Mouse (Mus musculus): ENCODE measurements around the gene Kif3c.

The Kif3c gene

DNA sequence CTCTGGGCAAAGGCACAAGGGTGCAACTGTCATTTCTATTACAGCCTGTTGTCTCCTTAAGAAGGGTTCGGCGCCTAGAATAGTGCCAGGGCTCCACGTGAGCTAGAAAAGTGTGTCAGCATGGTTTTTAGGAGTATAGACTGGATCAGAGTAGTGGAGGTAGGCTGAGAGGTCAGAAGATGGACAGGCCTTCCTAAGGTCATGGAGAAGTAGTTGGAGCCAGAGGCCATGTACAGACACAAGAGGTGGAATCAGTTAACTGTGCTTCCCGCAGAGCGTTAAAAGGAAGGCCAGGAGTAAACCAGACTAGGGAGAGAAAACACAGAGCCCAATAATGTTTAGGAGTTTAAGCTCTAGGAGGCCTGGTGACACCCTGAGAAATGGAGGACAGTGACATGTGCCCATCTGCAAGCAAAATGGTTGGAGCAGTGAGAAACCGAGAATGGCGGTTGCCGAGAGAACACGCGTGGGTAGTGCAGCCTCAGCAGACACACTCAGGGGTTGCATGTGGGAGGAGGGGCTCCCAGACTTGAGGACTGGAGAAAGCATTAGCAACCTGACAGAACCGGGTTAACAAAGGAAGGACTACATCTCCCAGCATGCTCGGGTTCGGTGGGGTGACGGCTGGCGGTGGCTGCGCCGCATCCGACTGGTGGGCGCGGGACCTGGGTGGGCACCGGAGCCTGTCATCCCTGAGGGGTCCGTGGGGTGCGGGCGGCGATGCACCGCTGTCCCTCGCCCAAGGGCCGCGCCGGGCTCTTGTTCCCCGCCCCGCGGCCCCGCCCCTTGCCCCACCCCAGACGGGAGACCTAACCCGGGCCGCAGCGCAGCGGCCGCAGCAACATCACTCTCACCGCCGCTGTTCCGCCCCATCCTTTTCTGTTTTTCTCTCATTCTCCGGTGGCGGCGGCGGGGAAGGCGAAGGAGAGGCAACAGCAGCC lies at the start of gene Kif3c:
Kif3c (plus strand) TSS at position 625 of the 941 bp plus-strand sequence.
- DNase-seq = peak; percentile 84

DNA sequence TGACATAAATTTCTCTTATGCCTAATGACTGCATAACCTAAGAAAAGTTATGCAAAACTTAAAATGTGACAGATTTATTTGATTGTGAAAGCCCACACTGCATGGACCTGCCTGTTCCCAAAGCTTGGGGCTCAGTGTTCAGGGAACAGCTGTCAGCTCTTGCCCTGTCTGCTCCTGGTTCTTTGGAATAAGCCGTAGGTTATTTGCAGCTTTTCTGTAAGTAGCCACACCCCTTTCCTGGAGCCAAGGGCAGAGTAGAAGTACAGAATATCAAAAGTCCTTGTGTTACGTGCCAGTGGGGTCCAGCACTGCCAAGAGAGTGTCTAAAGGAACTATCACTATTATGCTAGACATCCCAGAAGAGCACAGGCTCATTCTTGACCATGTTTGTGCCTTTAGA lies 48.8 kb upstream of the Kif3c start:
- no peak for DNase-seq

DNA sequence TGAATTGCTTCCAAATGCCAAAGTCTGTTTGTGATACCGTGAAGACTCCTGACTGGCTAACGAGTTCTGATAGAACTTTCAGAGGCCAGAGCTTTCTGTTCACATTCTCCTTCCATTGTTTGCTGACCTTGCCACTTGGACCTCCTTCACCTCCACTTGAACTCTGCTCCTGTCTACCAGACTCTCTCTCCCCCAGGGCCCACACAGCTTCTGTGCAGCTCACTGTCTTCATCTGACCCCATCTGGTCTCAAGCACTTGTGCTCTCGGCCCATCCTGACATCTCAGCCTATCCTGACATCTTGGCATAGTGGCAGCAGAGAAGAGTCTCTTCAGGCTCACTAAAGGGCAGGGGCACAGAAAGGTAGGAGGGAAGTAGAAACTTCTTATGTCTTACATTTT lies 48.0 kb upstream of the Kif3c start:
- DNase-seq = no peak

DNA sequence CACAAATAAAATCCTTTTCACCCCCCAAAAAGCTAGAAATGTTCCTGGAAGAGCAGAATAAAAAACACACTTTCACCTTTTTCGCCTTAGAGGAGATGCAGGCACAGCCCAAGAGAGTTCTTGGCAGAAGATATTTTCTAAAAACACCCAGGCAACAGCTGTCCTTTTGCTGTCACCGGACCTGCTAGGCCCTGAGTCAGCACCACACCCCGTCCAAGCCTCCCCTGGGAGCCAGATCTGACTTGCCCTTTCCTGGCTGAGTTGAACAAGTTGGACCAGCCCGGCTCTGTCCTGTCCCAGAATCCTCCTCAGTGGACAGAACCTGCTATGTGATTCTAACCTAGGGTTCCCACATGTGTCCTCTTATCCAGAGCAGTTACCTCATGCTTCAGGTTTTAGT lies 45.6 kb upstream of the Kif3c start:
- DNase-seq = no peak

DNA sequence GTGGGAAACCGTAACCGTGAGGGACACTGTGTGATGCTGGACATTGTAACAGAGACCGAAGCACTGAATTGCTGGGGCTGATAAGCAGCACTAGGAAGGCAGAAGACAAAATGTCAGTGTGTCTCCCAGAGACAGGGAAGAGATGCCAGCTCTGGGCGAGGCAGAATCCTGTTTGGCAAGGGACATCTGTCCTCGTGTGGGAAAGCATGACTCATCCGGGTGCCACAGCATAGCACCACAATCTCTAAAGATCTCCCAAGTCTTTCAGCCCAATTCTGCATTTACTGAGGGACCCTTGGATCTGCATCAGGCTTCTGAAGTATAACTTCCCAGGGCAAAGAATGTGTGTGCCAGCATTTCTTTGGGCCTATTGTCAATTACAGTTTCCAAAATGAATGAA lies 41.7 kb upstream of the Kif3c start:
- no peak for DNase-seq

DNA sequence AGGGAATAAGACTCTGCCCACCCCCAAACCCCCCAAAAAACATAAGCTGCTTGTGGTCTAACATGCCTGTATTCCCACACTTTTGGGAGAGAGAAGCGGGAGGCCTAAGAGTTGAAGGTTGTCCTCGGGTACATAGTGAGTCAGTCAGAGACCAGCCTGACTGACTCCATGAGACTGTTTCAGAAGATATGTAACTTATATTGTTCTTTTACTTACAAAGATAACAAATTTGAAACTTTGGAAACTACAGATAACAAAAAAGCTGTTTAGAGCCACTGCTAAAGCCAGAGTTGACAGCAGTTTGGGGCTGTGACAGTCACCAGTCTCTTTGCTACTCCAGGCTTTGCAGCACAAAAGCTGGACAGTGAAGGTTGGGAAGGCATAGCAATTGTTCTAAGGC lies 39.7 kb upstream of the Kif3c start:
- no peak for DNase-seq

DNA sequence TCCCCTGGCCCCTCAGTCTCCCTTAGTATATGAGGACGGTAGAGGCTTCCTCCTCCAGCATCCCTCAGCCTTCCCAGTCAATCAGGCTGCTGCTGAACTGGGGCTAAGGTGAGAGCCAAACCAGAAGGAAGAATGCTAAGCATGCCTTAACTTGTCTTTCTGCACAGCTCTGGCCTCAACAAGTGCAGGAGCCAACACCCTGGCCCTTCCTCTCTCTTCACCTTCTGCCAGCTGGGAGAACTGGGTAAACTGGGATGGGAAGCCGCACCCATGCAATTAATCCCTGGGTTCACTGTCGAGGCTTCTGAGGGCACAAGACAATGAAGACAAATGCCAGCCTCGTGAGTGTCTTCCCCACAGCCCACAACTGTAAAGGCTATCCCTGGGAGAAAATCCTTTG lies 35.3 kb upstream of the Kif3c start:
- no peak for DNase-seq

DNA sequence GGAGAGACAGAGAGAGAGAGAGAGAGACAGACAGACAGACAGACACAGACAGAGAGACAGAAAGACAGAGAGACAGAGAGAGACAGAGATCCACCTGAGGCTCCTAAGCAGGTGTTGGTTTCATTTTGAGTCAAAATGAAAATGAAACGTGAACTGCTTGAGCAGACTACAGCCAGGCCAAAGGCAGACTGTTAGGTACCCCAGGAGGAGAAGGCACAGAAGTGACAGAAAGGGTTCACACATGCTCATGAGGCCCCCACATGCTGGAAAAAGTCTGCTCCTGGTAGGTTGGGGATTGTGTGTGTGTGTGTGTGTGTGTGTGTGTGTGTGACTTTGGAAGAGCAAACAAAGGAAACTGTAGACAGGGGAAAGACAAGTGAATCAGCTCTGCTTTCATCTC lies 26.0 kb upstream of the Kif3c start:
- DNase-seq = no peak

DNA sequence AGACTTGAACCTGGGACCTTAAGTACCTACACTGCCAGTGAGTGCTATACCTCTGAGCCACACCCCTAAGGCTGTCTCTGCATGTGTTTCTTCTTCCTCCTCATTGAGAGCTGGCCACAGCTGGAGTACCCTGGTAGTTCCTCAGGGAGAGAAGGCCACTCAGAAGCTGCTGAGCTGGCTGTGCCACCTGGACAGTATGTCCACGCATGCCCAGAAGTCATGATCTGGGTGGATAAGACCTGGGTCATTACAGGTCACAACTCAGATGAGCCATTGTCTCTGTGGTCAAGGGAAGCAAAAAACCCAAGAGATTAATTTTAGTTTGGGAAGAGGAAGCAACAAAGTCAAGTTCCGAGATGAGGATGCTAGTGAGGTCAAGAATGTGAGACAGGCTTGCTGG lies 20.8 kb upstream of the Kif3c start:
- DNase-seq = no peak

DNA sequence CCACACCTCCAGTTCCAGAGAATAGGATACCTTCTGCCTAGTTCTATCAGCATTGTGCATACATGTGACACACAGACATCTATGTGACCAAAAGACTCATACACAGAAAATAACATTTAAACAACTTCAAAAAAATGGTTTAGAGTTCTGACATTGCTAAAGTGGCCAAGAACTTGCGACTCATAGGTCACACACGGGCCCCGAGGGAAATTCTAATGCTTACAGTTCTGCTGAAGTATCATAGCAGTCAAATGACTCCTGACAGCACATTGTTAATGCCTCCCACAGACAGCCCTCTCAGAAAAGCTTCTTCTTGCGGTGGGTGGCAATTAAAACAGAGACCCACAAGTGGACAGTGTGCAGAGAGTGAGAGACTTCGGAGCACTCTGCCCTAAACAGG lies 19.9 kb upstream of the Kif3c start:
- no peak for DNase-seq

DNA sequence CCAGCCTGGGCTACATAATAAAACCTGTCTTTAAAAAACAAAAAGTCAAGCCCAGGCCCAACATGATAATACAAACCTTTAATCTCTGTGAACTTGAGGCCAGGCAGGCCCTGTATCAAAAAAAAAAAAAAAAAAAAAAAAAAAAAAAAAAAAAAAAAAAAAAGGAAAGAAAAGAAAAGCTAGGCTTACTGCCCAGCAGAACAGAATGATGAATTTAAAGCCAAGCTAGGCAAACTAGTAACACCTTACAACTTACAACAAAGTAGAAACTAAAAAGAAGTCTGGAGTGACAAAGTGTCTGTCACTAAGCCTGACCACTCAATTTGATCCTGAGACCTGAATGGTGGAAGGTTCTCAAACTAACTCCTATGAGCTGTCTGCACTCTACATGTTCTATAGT lies 17.2 kb upstream of the Kif3c start:
- no peak for DNase-seq

DNA sequence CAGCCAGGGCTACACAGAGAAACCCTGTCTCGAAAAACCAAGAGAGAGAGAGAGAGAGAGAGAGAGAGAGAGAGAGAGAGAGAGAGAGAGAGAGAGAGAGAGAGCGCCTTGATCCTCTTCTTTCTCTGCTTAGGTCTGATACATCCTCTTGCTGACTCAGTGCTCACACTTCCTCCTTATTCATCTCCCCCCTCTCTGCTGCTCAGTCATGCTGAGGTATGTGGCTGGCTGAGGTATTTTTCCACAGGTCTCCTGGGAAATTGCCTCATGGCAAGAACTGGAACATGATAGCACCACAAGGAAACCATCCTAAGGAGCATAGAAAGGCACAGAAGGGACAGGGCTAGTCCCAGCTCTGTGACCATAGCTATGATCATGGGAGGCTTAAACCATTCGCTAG lies 15.5 kb upstream of the Kif3c start:
- DNase-seq = no peak

DNA sequence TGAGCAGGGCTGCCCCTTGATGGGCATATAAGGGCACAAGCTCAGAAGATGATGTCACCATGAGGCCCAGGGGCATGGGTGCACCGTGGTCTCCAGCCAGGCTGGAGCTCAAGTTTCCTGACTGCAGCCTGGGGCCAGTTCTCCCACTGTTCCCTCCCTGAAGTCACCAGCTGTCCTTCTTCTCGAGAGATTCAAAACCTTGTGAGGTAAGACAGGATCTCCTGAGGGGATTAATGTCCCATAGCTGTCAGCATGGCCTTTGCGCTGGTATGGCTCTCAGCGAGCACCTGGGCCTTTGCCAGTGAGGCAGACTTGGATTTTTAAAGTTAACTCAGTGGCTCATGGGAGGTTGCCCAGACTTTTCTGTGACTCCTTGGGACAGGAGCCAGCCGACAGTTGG lies 14.8 kb upstream of the Kif3c start:
- DNase-seq = no peak

DNA sequence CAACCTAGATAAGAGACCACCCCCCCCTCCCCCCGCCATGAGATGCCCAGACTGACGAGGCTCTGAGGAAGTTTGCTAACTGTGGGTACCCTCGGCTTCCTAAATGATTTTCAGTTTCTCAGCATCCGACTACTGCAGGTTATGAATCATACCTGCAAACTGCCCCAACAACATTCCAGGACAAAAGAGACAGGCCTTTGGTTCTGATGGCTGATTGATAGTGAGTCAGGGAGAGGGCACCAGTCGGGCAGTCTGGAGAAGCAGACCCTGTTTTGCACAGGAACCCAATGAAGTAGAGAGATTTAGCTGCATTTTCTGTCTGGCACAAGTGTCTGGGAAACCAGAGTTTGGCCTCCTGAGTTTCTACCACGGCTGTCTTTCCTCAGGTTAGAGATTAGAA lies 12.7 kb upstream of the Kif3c start:
- no peak for DNase-seq

DNA sequence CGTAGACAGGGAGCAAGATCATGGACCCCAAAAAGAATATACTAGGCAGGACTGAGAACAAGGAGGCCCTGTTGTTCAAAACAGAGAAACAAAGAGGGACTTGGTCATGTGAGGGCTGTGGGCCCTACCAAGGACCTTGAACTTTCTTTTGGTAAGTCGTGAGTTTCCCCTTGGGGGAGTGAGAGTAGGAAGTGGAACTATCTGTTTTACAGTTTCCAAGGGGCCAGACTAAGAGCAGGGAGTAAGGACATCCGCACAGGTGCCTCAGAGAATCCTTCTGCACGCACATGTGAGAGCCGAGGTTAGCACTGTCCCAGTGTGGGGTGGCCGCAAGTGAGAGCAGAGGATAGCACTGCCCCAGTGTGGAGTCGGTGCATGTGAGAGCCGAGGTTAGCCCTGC lies 9.9 kb upstream of the Kif3c start:
- no peak for DNase-seq

DNA sequence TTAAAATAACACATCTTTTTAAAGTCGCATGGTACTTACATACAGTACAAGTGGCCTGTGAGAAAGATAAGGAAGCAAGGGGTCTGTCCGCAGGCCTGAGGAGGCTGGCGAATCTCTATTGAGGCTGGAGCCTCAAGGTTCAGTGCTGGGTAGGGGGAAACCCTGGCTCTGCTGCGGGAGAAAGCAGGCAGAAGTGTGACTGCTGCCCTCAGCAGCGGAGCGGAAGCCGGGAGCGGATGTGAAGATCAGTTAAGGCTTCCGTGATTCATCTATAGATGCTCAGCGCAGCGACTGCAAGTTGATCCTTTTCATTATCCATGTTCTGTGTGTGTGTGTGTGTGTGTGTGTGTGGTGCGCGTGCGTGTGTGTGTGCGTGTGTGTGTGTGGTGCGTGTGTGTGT lies 8.1 kb upstream of the Kif3c start:
- no peak for DNase-seq

DNA sequence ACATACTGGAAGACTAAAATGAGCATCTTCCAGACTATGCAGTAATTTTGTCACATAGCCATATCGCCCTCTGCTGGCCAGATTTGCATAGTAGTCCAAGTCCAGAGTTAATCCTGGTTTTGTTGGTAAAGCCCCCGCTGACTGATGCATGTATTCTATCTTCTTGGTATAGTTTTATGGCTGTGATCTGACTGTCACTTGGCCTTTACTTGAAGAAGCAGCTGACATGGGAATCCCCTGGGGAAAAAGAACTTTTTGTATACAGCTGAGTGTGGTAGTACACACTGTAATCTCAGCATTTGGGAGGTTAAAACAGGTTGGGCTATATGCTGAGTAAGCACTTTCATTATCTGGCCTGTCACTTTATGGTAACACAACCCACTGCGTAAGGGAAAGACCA lies 5.6 kb upstream of the Kif3c start:
- peak; percentile 82 for DNase-seq

DNA sequence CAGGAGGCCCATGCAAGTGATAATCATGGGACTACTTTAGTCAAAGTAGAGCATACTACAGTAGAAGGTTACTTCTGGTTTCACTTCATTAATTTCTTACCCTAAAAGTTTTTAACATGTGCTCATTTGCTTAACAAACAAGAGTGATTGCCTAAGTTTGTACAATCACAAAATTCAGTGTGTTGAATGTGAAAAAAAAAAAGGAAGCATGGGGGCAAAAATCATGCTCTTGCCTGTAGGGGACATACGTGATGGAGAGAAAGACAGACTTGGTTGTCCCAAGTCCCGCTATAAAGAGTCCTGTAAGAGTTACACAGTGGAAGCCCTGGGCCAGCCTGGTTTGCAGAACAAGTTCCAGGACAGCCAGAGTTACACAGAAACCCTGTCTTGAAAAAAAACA lies 4.9 kb upstream of the Kif3c start:
- peak; percentile 3 for DNase-seq

DNA sequence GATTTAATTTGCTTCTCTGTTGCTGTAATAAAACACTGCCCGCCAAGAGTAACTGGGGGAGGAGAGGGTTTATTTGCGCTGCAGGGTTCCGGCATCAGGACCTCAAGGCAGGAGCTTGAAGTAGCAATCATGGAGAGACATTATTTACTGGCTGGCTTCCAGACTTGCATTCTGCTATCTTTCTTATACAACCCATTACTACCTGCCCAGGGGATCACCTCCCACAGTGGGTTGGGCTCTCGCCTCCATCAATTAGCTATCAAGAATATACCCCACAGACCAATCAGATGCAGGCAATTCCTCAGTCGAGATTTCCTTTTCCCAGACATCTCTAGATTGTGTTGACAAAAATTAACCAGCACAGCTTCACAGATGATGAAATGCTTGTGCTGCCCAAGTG lies 856 bp upstream of the Kif3c start:
- peak; percentile 67 for DNase-seq

DNA sequence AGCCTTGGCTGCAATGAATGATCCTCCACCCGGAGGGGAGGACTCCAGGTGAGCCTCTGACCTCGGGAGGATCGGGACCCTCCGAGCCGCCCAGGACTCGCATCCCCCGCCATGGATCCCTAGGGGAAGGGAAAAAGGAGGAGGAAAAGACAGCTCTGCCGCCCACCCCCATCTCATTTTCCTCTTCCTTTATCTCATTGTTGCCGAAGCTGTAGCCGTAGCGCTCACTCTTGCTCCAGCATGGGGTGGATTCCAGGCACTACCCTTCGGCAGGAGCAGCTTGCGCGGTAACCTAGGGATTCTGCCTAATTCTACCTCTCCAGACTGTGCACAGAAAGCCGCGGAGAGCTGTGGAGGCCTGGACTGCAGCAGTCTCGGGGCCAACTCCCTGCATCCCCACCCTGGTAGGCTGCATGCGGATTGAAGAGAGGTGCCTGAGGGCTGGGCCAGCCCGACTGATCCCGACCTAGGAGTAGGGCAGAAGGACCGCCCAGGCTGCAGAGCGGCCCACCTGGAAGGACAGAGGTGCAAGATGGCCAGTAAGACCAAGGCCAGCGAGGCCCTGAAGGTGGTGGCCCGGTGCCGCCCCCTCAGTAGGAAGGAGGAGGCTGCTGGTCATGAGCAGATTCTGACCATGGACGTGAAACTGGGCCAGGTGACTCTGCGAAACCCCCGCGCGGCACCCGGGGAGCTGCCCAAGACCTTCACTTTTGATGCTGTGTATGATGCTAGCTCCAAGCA lies 687 bp downstream of the Kif3c start:
- DNase-seq = peak; percentile 65

DNA sequence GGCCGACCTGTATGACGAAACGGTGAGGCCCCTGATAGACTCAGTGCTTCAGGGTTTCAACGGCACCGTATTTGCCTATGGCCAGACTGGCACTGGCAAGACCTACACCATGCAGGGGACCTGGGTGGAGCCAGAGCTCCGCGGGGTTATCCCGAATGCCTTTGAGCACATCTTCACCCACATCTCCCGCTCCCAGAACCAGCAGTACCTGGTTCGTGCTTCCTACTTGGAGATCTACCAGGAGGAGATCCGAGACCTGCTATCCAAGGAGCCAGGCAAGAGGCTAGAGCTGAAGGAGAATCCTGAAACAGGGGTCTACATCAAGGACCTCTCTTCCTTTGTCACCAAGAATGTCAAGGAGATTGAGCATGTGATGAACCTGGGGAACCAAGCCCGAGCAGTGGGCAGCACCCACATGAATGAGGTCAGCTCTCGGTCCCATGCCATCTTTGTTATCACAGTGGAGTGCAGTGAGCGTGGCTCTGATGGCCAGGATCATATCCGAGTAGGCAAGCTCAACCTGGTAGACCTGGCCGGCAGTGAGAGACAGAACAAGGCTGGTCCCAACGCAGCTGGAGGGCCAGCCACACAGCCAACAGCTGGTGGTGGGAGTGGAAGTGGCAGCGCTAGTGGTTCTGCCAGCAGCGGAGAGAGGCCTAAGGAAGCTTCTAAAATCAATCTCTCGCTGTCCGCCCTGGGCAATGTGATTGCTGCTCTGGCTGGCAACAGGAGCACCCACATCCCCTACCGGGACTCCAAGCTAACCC lies 1.4 kb downstream of the Kif3c start:
- DNase-seq = no peak

DNA sequence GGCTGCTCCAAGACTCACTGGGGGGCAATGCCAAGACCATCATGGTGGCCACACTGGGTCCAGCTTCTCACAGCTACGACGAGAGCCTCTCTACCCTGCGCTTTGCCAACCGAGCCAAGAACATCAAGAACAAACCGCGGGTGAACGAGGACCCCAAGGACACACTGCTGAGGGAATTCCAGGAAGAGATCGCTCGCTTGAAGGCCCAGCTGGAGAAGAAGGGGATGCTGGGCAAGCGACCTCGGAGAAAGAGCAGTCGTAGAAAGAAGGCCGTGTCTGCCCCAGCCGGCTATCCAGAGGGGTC lies 2.0 kb downstream of the Kif3c start:
- DNase-seq = peak; percentile 43

DNA sequence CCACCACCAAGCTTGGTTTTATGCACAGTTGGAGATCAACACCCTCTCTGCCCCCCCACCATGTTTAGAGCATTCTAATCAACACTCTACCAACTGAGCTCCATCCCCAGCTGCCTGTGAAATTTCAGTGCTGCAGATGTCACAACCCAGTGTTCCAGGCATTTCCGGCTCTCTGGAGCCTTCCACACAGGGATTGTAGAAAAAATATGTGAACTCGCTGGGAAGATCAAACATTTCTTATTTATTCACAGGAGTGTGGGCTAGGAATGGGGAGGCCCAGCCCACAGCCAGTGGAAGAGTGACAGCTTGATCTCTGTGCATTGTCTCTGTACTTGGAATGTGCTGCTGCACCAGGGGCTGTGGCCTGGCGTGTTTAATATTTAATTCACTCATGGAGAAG lies 3.8 kb downstream of the Kif3c start:
- peak; percentile 27 for DNase-seq

All from cerebellum, adult 9-10 months (tissue).